Mouse (Mus musculus): ENCODE measurements around the gene Tle3.

DNA sequence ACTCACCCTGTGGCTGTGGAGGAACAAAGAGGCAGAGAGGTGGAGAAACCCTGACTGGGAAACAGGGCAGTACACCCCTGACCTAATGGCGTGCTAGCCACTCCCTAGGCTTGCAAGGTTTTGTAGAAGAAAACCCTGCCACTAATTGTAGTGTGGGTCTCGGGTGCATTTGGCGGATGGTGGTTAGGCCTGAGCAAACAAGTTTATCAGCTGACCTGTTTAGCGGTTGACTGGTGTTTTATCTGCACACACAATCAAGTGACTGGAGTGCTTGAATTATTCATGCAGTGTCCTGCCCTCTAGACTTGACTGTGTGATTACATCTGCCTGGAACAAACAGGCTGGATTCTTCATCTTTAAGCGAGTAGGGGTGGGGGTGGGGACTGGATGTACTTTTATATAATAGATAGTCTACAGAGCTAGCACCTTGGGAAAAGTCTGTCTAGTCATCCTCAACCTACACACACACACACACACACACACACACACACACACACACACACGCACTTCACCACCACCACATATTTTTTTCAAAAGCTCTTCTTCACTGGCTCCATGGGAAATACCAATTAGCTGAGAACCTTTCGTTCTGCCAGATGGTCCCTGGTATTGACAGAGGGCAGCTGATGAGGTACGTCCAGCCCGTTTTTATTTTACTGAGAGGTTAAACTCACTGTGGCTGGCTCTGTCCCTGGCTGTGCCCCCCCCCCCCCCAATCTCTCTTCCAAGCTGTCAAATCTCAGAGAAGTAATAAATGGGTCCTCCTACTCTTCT, 5.7 kb downstream of the Tle3 start:
- TF ChIP-seq POU5F1 (IDR thresholded peaks at IDR 0.05; ENCODE audit: borderline replicate concordance, low read length) (no peak), CTCF (conservative IDR thresholded peaks at IDR 0.05; ENCODE audit: low read length) (no peak)
